8 mouse cellular contexts compared by ENCODE assay signal in the genomic region with DNA sequence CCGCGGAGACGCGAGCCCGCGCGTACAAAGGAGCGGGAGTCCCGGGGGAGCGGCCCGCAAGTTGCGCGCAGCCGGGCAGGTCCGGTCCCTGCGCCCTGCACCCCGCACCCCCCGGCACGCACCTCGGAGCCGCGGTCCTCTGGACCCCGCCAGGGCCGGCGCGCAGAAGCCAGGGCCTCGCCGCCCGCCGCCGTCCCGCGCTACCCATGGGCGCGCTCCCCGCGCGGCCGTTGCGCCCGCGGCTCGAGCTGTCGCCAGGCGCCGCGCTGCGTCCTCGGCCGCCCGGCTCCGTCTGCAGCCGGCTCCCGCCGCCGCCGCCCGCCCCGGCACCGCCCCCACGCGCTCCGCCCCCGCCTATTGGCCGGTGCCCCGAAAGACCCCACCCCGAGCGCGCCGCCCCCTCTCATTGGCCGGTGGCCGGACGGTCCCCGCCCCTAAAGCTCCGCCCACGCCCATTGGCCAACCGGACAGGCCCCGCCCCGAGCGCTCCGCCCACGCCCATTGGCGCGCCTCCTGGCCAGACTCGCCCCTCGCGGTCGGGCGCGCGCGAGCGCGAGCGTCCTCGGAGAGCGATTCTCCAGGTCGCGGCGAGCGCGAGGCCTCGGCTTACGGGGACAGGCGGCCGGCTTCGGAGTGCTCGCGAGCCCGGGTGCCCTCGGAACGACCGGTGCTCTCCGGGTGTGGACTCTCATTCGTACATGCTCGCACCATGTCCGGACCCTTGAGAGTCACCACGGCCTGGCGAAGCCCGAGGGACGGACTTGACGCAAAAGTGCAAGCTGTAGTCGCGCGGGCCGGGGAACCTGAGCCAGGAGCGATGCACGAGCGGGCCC. TPM values are rescaled to one million over a fixed set of nuclear protein-coding genes. Genes with fewer than 3 reads are reported as not detected.
DNase-seq lines count a peak whose midpoint lies in the region; ATAC-seq lines count a peak whose summit lies in the region.

A gene (minus strand): TSS at position 276 of the 833 bp plus-strand sequence.

- peak within 1 kb of the TSS; percentile 86 for H3K9ac ChIP-seq in heart, embryonic 15.5 days
- H3K9ac ChIP-seq in liver, embryonic 13.5 days = peak within 1 kb of the TSS; percentile 63
- peak within 1 kb of the TSS; percentile 68 for H3K9ac ChIP-seq in stomach, embryonic 14.5 days (replicated peaks; ENCODE audit: low read depth, low read length)

- H3K4me1 ChIP-seq in forebrain, embryonic 10.5 days = peaks cover 41% of the 10 kb centered on the region
- H3K4me1 ChIP-seq in heart, embryonic 15.5 days (replicated peaks) = peaks cover 32% of the 10 kb centered on the region
- H3K4me1 ChIP-seq in liver, embryonic 13.5 days (replicated peaks) = peaks cover 29% of the 10 kb centered on the region
- peaks cover 14% of the 10 kb centered on the region for H3K4me1 ChIP-seq in stomach, embryonic 14.5 days (ENCODE audit: control insufficient read depth, insufficient read depth, low read length)

- peak within 1 kb of the TSS; percentile 92 for H3K27ac ChIP-seq in forebrain, embryonic 10.5 days
- peak within 1 kb of the TSS; percentile 85 for H3K27ac ChIP-seq in heart, embryonic 15.5 days
- H3K27ac ChIP-seq in liver, embryonic 13.5 days = no peak within 1 kb of the TSS
- peak within 1 kb of the TSS; percentile 78; the same call in 1 of the 2 replicates for H3K27ac ChIP-seq in stomach, embryonic 14.5 days (ENCODE audit: low read length)

- whole genome bisulfite sequencing in forebrain, embryonic 10.5 days = under 1% methylated on average over 117 of the region's 129 CpGs
- WGBS in heart, embryonic 15.5 days = under 1% methylated on average over 122 of the region's 129 CpGs
- under 1% methylated on average over 90 of the region's 129 CpGs for WGBS in liver, embryonic 13.5 days (ENCODE audit: insufficient replicate concordance)
- WGBS in stomach, embryonic 14.5 days = under 1% methylated on average over 103 of the region's 129 CpGs

- peak within 1 kb of the TSS; percentile 84 for H3K4me3 ChIP-seq in forebrain, embryonic 10.5 days
- H3K4me3 ChIP-seq in heart, embryonic 15.5 days = peak within 1 kb of the TSS; percentile 77
- peak within 1 kb of the TSS; percentile 66 for H3K4me3 ChIP-seq in liver, embryonic 13.5 days (replicated peaks)
- H3K4me3 ChIP-seq in stomach, embryonic 14.5 days (ENCODE audit: low read depth, low read length) = peak within 1 kb of the TSS; percentile 72

- ATAC-seq in CD4-positive, CD25-positive, alpha-beta regulatory T cell, adult 4 months = peak; percentile 72
- ATAC-seq in heart, embryonic 15.5 days (replicated peaks; ENCODE audit: insufficient number of reproducible peaks, insufficient read depth, low FRiP score, low read depth) = peak; percentile 92
- peak; percentile 92 for ATAC-seq in liver, embryonic 13.5 days (ENCODE audit: low read depth)
- peak; percentile 88 for ATAC-seq in stomach, embryonic 14.5 days (ENCODE audit: insufficient number of reproducible peaks, insufficient read depth, low FRiP score, low read depth)

- peaks cover 24% of the 10 kb centered on the region for H3K27me3 ChIP-seq in forebrain, embryonic 10.5 days (ENCODE audit: poor library complexity, severe bottlenecking)
- H3K27me3 ChIP-seq in heart, embryonic 15.5 days = no peaks in the 10 kb centered on the region
- H3K27me3 ChIP-seq in liver, embryonic 13.5 days = peaks cover 48% of the 10 kb centered on the region
- H3K27me3 ChIP-seq in stomach, embryonic 14.5 days (ENCODE audit: control insufficient read depth, insufficient read depth, low read length) = no peaks in the 10 kb centered on the region

- DNase-seq in c-Kit-positive CD71-negative TER-119-negative erythroid progenitor cells, embryonic 14.5 days (ENCODE audit: low read depth) = peak; percentile 92
- DNase-seq in forebrain, embryonic 10.5 days (ENCODE audit: extremely low spot score, low spot score) = peak; percentile 98
- DNase-seq in kidney, postnatal 14 days = peak; percentile 99
- DNase-seq in liver, embryonic 13.5 days = peak; percentile 91
- DNase-seq in natural killer cell, adult 2 months (ENCODE audit: low spot score in 2 of 2) = peak; percentile 97 to 98

- peak within 1 kb of the TSS; percentile 96 for H3K4me2 ChIP-seq in heart, embryonic 15.5 days
- H3K4me2 ChIP-seq in liver, embryonic 13.5 days = peak within 1 kb of the TSS; percentile 86
- H3K4me2 ChIP-seq in stomach, embryonic 14.5 days (replicated peaks; ENCODE audit: low read depth, low read length) = peak within 1 kb of the TSS; percentile 96

- no peaks in the 10 kb centered on the region for H3K36me3 ChIP-seq in forebrain, embryonic 10.5 days (replicated peaks)
- H3K36me3 ChIP-seq in heart, embryonic 15.5 days = no peaks in the 10 kb centered on the region
- no peaks in the 10 kb centered on the region for H3K36me3 ChIP-seq in liver, embryonic 13.5 days
- H3K36me3 ChIP-seq in stomach, embryonic 14.5 days (ENCODE audit: control insufficient read depth, insufficient read depth, low read length) = no peaks in the 10 kb centered on the region

- no peaks in the 10 kb centered on the region; the same call in 1 of the 2 replicates for H3K9me3 ChIP-seq in forebrain, embryonic 10.5 days
- no peaks in the 10 kb centered on the region for H3K9me3 ChIP-seq in heart, embryonic 15.5 days (replicated peaks)
- H3K9me3 ChIP-seq in liver, embryonic 13.5 days (replicated peaks) = no peaks in the 10 kb centered on the region
- H3K9me3 ChIP-seq in stomach, embryonic 14.5 days (ENCODE audit: control insufficient read depth, low read depth, low read length) = no peaks in the 10 kb centered on the region

RNA-seq across cellular contexts. Expression of the gene that starts here (rescaled TPM):
- 1 to 10 TPM; 2.8 to 3.0 TPM for polyA plus RNA-seq in CD4-positive, CD25-positive, alpha-beta regulatory T cell, adult 4 months (2017; shearing (Covaris generic))
- polyA plus RNA-seq in forebrain, embryonic 10.5 days (2016; fragmentation: Nextera tagmentation; extraction: Ambion mirVana) = 13.1 and 15.4 TPM in 2 replicates
- 20.6 and 24.5 TPM in 2 replicates for polyA plus RNA-seq in heart, embryonic 15.5 days (2015; fragmentation: Nextera tagmentation; extraction: Ambion mirVana)
- polyA plus RNA-seq in liver, embryonic 13.5 days (2015; fragmentation: Nextera tagmentation; extraction: Ambion mirVana) = 0.70 and 0.86 TPM in 2 replicates
- polyA plus RNA-seq in stomach, embryonic 14.5 days (2014; fragmentation: Nextera tagmentation; extraction: Ambion mirVana) = 6.6 and 7.0 TPM in 2 replicates

Comparison
In these comparisons a context has a peak if more than half of its experiments do, and no peak if none do; other contexts are left out.
1. Peak in DNase-seq, ATAC-seq, H3K4me3 ChIP-seq, H3K9ac ChIP-seq and H3K4me2 ChIP-seq in liver, embryonic 13.5 days; RNA of the gene not detected or under 1 TPM.